Mouse (Mus musculus): ENCODE results near the gene Ubc. TPM values are rescaled to one million over a fixed set of nuclear protein-coding genes. Genes with fewer than 3 reads are reported as not detected.
A peak's percentile ranks its signal among the peaks of the same experiment; 100 is the strongest.

Ubc gene
- polyA plus RNA-seq, 1 experiment from 2014 or later, result 1,103 TPM

DNA sequence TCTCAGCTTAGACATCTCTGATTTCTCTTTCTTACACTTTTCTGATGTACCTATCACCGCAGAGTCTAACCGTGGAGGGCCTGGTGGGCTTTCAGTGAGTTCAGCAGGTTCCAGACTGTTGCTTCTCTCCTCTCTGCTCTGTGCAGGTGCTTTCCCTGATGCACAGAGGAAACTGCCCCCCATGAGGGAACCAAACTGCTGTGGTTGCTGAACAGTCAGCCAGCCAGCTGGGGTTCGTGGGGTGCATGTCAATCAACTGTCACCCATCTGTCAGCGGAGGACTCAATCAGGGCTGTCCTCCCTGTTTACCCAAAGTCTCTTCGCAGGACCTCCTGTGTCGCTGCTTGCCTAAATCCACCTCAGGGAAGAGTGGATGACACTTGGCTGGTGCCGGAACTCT, 12.8 kb downstream of the Ubc start:
- H3K27ac ChIP-seq (ENCODE audit: low read depth), result no peak overlapping the region
- no peak overlapping the region for H3K4me3 ChIP-seq (ENCODE audit: low read depth, low read length)
- no peak for DNase-seq
- no peaks in the 10 kb centered on the region for H3K9me3 ChIP-seq (ENCODE audit: low read depth, low read length)
- WGBS, result 53% methylated on average over 7 of the region's 7 CpGs
- no peak overlapping the region for H3K9ac ChIP-seq
- no peaks in the 10 kb centered on the region for H3K27me3 ChIP-seq (ENCODE audit: insufficient read depth, low read length)
- TF ChIP-seq CTCF (IDR thresholded peaks at IDR 0.05; ENCODE audit: low read depth), result no peak
- H3K4me1 ChIP-seq (ENCODE audit: insufficient read depth), result no peaks in the 10 kb centered on the region
- no peaks in the 10 kb centered on the region for H3K36me3 ChIP-seq (ENCODE audit: insufficient read depth)
- H3K4me2 ChIP-seq, result no peak overlapping the region
- no peak for ATAC-seq (ENCODE audit: insufficient read depth)

DNA sequence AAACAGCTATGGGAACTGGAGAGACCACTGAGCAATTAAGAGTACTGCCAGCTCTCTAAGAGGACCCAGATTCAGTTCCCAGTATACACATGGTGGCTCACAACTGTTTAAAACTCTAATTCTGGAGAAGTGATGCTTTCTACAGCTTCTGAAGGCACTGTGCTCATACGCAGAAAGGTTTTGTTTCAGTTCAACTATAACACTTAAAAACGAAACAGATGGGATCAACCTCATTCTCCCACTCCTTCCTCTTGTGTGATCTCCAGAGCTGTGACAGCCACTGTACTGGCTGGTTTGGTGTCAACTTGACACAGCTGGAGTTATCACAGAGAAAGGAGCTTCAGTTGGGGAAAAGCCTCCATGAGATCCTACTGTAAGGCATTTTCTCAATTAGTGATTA, 14.1 kb downstream of the Ubc start:
- DNase-seq (no peak), ATAC-seq (ENCODE audit: insufficient read depth) (no peak)
- H3K27me3 ChIP-seq (ENCODE audit: insufficient read depth, low read length), result no peaks in the 10 kb centered on the region
- 86% methylated on average over 2 of the region's 2 CpGs for WGBS
- no peak overlapping the region for H3K9ac ChIP-seq
- H3K9me3 ChIP-seq (ENCODE audit: low read depth, low read length), result no peaks in the 10 kb centered on the region
- H3K36me3 ChIP-seq (ENCODE audit: insufficient read depth), result no peaks in the 10 kb centered on the region
- no peak overlapping the region for H3K4me2 ChIP-seq
- no peak overlapping the region for H3K4me3 ChIP-seq (ENCODE audit: low read depth, low read length)
- TF ChIP-seq CTCF (IDR thresholded peaks at IDR 0.05; ENCODE audit: low read depth), result no peak
- H3K27ac ChIP-seq (ENCODE audit: low read depth), result no peak overlapping the region
- no peaks in the 10 kb centered on the region for H3K4me1 ChIP-seq (ENCODE audit: insufficient read depth)

DNA sequence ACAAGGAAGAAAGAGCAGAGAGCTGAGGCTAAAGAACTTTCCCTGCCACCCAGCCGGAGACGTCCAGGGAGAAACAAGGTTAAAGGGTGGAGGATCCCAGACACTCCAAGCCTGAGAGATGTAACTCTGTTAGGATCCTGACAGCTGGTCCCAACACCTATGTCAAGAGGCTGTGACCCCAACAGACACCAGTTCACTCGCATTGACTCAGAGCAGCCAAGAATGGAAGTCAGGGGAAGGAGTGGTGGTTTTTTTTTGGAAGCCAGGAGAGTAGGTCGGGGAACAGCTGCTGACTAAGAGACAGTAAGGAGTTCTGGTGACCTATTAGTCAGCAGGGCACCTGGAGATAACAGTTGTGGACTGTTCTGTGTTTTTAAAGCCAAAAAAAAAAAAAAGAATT, 18.0 kb downstream of the Ubc start:
- no peak overlapping the region for H3K9ac ChIP-seq
- no peaks in the 10 kb centered on the region for H3K36me3 ChIP-seq (ENCODE audit: insufficient read depth)
- DNase-seq (no peak), ATAC-seq (ENCODE audit: insufficient read depth) (no peak)
- H3K4me1 ChIP-seq (ENCODE audit: insufficient read depth), result no peaks in the 10 kb centered on the region
- no peak for TF ChIP-seq CTCF (IDR thresholded peaks at IDR 0.05; ENCODE audit: low read depth)
- H3K4me3 ChIP-seq (ENCODE audit: low read depth, low read length), result no peak overlapping the region
- H3K27ac ChIP-seq (ENCODE audit: low read depth), result no peak overlapping the region
- WGBS, result 57% methylated on average over 4 of the region's 4 CpGs
- no peaks in the 10 kb centered on the region for H3K27me3 ChIP-seq (ENCODE audit: insufficient read depth, low read length)
- H3K4me2 ChIP-seq, result no peak overlapping the region
- H3K9me3 ChIP-seq (ENCODE audit: low read depth, low read length), result no peaks in the 10 kb centered on the region

DNA sequence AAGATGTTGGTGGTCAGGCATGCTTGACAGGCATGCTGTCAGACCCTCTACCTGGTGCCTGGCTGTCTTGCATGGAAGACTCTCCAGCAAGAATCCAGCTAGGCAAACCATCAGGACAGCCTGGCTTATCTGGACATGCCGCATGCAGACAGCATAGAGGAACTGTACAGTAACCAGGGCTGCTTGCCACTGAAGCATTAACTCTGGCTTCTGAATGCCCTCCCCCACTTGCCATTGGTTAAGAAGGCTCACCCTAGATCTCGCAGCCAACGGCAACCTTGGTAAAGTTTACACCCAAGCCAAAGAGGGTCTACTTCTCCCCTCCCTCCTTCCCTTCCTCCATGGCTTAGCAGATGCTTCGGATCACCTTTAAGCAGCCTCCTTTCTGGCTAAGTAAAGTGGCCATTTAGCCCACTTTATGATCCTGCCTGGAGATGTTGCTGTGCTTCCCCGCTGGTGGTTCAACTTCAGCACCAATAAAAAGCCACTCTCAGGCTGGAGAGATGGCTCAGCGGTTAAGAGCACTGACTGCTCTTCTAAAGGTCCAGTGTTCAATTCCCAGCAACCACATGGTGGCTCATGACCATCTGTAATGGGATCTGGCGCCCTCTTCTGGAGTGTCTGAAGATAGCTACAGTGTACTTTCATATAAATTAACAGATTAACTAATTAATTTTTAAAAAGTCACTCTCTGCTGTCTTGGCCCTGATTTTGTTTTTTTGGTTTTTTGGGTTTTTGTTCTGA, 18.9 kb downstream of the Ubc start:
- no peak for DNase-seq
- H3K9me3 ChIP-seq (ENCODE audit: low read depth, low read length), result no peaks in the 10 kb centered on the region
- 70% methylated on average over 7 of the region's 7 CpGs for WGBS

DNA sequence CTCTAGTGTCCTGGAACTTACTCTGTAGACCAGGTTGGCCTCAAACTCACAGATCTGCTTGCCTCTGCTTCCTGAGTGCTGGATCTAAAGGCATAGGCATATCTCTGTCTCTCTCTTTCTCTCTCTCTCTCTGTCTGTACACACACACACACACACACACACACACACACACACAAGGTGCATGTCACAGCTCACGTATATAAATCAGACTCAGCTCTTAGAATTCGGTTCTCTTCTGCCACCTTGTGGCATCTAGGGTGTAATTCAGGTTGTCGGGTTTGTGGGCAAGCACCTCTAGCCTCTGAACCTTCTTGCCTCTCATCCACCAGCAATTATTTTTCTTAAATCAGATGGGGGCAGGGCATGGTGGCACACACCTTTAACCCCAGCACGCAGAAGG, 21.4 kb downstream of the Ubc start:
- no peaks in the 10 kb centered on the region for H3K27me3 ChIP-seq (ENCODE audit: insufficient read depth, low read length)
- H3K36me3 ChIP-seq (ENCODE audit: insufficient read depth), result no peaks in the 10 kb centered on the region
- H3K4me2 ChIP-seq, result no peak overlapping the region
- peak; percentile 85 for TF ChIP-seq CTCF (IDR thresholded peaks at IDR 0.05; ENCODE audit: low read depth)
- no peaks in the 10 kb centered on the region; the same call in 1 of the 2 replicates for H3K4me1 ChIP-seq (ENCODE audit: insufficient read depth)
- DNase-seq (peak; percentile 86), ATAC-seq (ENCODE audit: insufficient read depth) (peak; percentile 24; the same call in 1 of the 2 replicates)
- H3K27ac ChIP-seq (ENCODE audit: low read depth), result no peak overlapping the region
- H3K9me3 ChIP-seq (ENCODE audit: low read depth, low read length), result no peaks in the 10 kb centered on the region
- 0% methylated on average over 4 of the region's 4 CpGs for whole genome bisulfite sequencing
- H3K4me3 ChIP-seq (ENCODE audit: low read depth, low read length), result no peak overlapping the region
- no peak overlapping the region for H3K9ac ChIP-seq

More for the DNA sequence above, 18.9 kb downstream of the Ubc start:
- Histone ChIP-seq H3K27me3 (ENCODE audit: insufficient read depth, low read length) (no peaks in the 10 kb centered on the region), H3K4me2 (no peak overlapping the region), H3K9ac (no peak overlapping the region), H3K36me3 (ENCODE audit: insufficient read depth) (no peaks in the 10 kb centered on the region), H3K4me3 (ENCODE audit: low read depth, low read length) (no peak overlapping the region), H3K27ac (ENCODE audit: low read depth) (no peak overlapping the region), H3K4me1 (ENCODE audit: insufficient read depth) (no peaks in the 10 kb centered on the region)
- peak; percentile 24 for TF ChIP-seq CTCF (IDR thresholded peaks at IDR 0.05; ENCODE audit: low read depth)
- ATAC-seq (ENCODE audit: insufficient read depth), result no peak

DNA sequence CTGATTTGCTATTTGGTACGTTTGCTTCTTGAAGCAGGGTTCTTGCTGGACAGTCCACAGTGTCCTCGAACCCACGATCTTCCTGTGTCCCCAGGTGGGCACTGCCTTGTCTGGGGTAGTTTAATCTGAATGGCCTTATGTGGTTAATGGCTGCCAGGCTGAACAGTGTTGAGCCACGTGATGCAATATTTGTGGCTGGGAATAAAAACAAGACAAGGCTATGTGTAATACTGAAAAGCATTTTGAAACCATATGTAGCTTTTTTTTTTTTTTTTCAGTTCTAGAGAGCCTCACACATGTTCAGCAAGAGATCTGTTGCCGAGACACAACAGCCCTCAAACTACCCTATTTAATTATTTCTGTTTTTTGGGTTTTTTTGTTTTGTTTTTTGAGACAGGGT, 21.8 kb downstream of the Ubc start:
- Histone ChIP-seq H3K36me3 (ENCODE audit: insufficient read depth) (no peaks in the 10 kb centered on the region), H3K4me1 (ENCODE audit: insufficient read depth) (no peaks in the 10 kb centered on the region; the same call in 1 of the 2 replicates), H3K9me3 (ENCODE audit: low read depth, low read length) (no peaks in the 10 kb centered on the region), H3K27me3 (ENCODE audit: insufficient read depth, low read length) (no peaks in the 10 kb centered on the region), H3K4me2 (no peak overlapping the region), H3K4me3 (ENCODE audit: low read depth, low read length) (no peak overlapping the region), H3K27ac (ENCODE audit: low read depth) (no peak overlapping the region), H3K9ac (no peak overlapping the region)
- ATAC-seq (ENCODE audit: insufficient read depth) (no peak), DNase-seq (no peak)
- 63% methylated on average over 5 of the region's 5 CpGs for WGBS
- TF ChIP-seq CTCF (IDR thresholded peaks at IDR 0.05; ENCODE audit: low read depth), result no peak

DNA sequence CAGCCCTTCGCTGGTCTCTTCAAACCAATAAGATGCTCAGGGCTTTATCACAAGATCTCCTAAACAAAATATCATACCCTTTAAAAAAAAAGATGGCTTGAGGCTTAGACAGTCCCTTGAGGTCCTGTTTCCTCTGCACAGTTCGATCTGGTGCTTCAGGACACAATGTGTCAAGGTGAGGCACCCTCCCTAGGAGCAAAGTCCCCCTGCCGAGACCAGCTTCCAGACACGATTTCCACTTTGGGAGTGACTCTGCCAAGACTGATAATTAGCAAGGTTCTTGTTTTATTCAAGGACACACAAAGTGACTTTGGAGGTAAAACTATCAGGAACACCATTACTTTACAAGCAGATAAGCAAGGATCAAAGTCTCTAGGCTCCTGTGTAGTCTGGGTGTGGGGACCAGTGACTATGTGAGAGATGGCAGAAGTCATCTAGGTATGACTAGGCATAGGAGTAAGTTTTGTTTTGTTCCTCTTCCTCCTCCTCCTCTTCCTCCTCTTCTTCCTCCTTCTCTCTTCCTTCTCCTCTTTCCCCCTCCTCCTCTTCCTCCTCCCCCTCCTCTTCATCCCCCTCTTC, 25.1 kb downstream of the Ubc start:
- H3K4me3 ChIP-seq (ENCODE audit: low read depth, low read length), result no peak overlapping the region
- no peak for DNase-seq
- no peak overlapping the region for H3K27ac ChIP-seq (ENCODE audit: low read depth)
- no peak overlapping the region for H3K4me2 ChIP-seq
- no peaks in the 10 kb centered on the region; the same call in 1 of the 2 replicates for H3K4me1 ChIP-seq (ENCODE audit: insufficient read depth)
- H3K27me3 ChIP-seq (ENCODE audit: insufficient read depth, low read length), result no peaks in the 10 kb centered on the region
- WGBS, result 68% methylated on average over 4 of the region's 4 CpGs
- H3K36me3 ChIP-seq (ENCODE audit: insufficient read depth), result no peaks in the 10 kb centered on the region
- no peak for TF ChIP-seq CTCF (IDR thresholded peaks at IDR 0.05; ENCODE audit: low read depth)
- no peaks in the 10 kb centered on the region for H3K9me3 ChIP-seq (ENCODE audit: low read depth, low read length)
- H3K9ac ChIP-seq, result no peak overlapping the region
- ATAC-seq (ENCODE audit: insufficient read depth), result no peak
